Mouse (Mus musculus): ENCODE measurements around the gene Gm28490.
"Not testable (repeated sequence)": the region's sequence is repeated elsewhere in the genome, so short reads cannot be mapped to it uniquely, and the experiment has no call there.

The Gm28490 gene

GRCm38 (mm10) chrY:31634656-31635055 lies at the start of gene Gm28490:
TSS of gene Gm28490 (minus strand) at chrY:31634756.
- not testable (repeated sequence) for DNase-seq (ENCODE audit: low read depth)
